Mouse (Mus musculus) erythroblast, embryonic 14.5 days (primary cell): Measurements from ENCODE around the gene Gm10153. TPM values are rescaled to one million over a fixed set of nuclear protein-coding genes. Genes with fewer than 3 reads are reported as not detected.
"Not testable (repeated sequence)": the region's sequence is repeated elsewhere in the genome, so short reads cannot be mapped to it uniquely, and the experiment has no call there.

Source experiments
- H3K27me3 ChIP-seq: 2 replicates; pipeline ENCODE4 v1.6.1; 2012; ENCODE audit warnings: inconsistent platforms; ENCODE audit not compliant: control insufficient read depth
- H3K36me3 ChIP-seq: 2 replicates; pipeline ENCODE4 v1.6.1; 2012; ENCODE audit warnings: mild to moderate bottlenecking, inconsistent platforms; ENCODE audit not compliant: control insufficient read depth
- H3K4me1 ChIP-seq: 2 replicates; pipeline ENCODE4 v1.6.1; 2012; ENCODE audit warnings: inconsistent platforms; ENCODE audit not compliant: control insufficient read depth
- H3K4me3 ChIP-seq: replicated peaks from 2 replicates; pipeline ENCODE3; 2012; ENCODE audit warnings: moderate library complexity, mild to moderate bottlenecking, inconsistent platforms
- H3K9me3 ChIP-seq: 2 replicates; pipeline ENCODE4 v1.6.1; 2012; ENCODE audit warnings: low read length, inconsistent platforms, mixed read lengths; ENCODE audit not compliant: control insufficient read depth
- GATA1 ChIP-seq: IDR thresholded peaks from 2 replicates; pipeline ENCODE4 v1.6.1; 2012; ENCODE audit warnings: low read length, inconsistent platforms, mixed read lengths
- TAL1 ChIP-seq: IDR thresholded peaks from 3 replicates; pipeline ENCODE4 v1.6.1; 2012; ENCODE audit warnings: low read length, inconsistent platforms, mixed read lengths
- polyA plus RNA-seq: library from polyadenylated mRNA; stranded (reverse); fragments of >175 nt; gene quantifications from 2 replicates; pipeline ENCODE4 v1.2.3, GENCODE M21; 2012

Gm10153 gene
- polyA plus RNA-seq, 1 experiment = not detected

DNA sequence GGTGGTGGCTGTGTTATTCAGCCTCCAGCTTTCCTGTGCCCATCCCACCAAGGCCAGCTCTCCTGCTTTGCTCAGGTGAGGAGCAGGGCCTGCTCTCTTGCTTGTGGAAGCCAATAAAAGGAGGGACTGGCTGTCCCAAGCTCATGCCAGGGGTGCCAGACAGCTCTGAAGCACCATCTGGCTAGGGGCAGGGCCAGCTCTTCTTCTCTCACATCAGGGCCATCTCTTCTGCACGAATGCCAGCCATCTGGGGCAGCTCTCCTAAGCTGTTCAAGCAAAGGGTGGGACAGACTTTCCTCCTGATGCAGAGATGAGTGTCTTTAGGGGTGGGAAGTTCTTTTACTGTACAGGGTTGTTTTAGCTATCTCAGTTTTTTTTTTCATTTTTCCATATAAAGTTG, 9.2 kb downstream of the Gm10153 start:
- Histone ChIP-seq H3K27me3 (no peaks in the 10 kb centered on the region), H3K4me1 (no peaks in the 10 kb centered on the region), H3K4me3 (no peak overlapping the region), H3K9me3 (no peaks in the 10 kb centered on the region), H3K36me3 (no peaks in the 10 kb centered on the region)
- TF ChIP-seq TAL1 (no peak), GATA1 (no peak)

GRCm38 (mm10) chr7:142178685-142179084, 11.5 kb downstream of the Gm10153 start:
- no peaks in the 10 kb centered on the region for H3K4me1 ChIP-seq
- no peaks in the 10 kb centered on the region for H3K27me3 ChIP-seq
- H3K9me3 ChIP-seq = no peaks in the 10 kb centered on the region
- no peak for TF ChIP-seq TAL1
- no peaks in the 10 kb centered on the region for H3K36me3 ChIP-seq
- no peak overlapping the region for H3K4me3 ChIP-seq

GRCm38 (mm10) chr7:142175905-142176304, 14.3 kb downstream of the Gm10153 start, which contains the start of gene Krtap5-2:
TSS of gene Krtap5-2 (minus strand) at chr7:142176005.
- H3K4me3 ChIP-seq, H3K27me3 ChIP-seq, H3K36me3 ChIP-seq, H3K4me1 ChIP-seq, H3K9me3 ChIP-seq: not testable (repeated sequence)

GRCm38 (mm10) chr7:142169836-142170235, 20.4 kb downstream of the Gm10153 start:
- Histone ChIP-seq H3K4me1 (no peaks in the 10 kb centered on the region), H3K4me3 (no peak overlapping the region), H3K27me3 (no peaks in the 10 kb centered on the region), H3K36me3 (no peaks in the 10 kb centered on the region), H3K9me3 (no peaks in the 10 kb centered on the region)
- no peak for TF ChIP-seq TAL1
- no peak for TF ChIP-seq GATA1

DNA sequence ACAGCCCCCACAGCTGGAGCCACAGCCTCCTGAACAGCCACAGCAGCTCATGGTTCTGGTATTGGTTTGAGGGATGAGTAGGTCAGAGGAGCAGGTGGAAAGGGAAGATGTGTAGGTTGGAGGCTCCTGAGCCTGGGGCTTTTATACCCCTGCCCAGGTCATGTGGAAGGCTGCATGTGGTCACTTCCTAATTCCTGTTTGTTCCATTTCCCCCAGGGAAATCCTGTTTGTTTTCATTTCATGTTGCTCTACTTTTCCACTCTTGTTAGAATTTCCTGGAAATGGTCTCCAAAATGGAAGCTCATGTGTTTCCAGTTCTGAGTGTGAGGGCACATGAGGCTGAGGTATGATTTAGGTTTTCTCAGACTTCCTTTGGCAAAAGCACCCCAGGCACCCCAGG, 24.6 kb downstream of the Gm10153 start, which contains the start of gene Gm4553:
TSS of gene Gm4553 (minus strand) at position 101 of the 400 bp plus-strand sequence.
- not testable (repeated sequence) for H3K9me3 ChIP-seq, H3K36me3 ChIP-seq, H3K27me3 ChIP-seq, H3K4me1 ChIP-seq, H3K4me3 ChIP-seq

- H3K4me3 ChIP-seq = no peak overlapping the region
- H3K9me3 ChIP-seq = no peaks in the 10 kb centered on the region
- no peak for TF ChIP-seq GATA1
- TF ChIP-seq TAL1 = no peak
- no peaks in the 10 kb centered on the region for H3K4me1 ChIP-seq
- H3K36me3 ChIP-seq = no peaks in the 10 kb centered on the region
- no peaks in the 10 kb centered on the region for H3K27me3 ChIP-seq
Measured at GRCm38 (mm10) chr7:142159366-142159765, 30.8 kb downstream of the Gm10153 start.

DNA sequence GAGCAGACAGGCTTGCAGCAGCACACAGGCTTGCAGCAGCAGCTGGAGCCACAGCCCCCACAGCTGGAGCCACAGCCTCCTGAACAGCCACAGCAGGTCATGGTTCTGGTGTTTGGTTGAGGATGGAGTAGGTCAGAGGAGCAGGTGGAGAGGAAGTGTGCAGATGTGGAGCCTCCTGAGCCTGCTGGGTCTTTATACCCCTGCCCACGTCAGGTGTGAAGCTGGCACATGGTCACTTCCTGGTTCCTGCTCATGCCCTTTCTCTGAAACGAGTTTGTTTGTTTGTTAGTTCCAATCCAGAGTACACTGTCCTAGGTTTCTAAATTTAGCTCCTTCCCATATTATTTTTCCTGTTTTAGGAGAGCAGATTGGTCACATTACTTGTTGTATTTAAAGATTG, 33.2 kb downstream of the Gm10153 start, which contains the start of gene Gm29735:
TSS of gene Gm29735 (minus strand) at position 101 of the 400 bp plus-strand sequence.
- H3K4me1 ChIP-seq, H3K9me3 ChIP-seq, H3K4me3 ChIP-seq, H3K27me3 ChIP-seq, H3K36me3 ChIP-seq: not testable (repeated sequence)

GRCm38 (mm10) chr7:142155308-142155707, 34.9 kb downstream of the Gm10153 start:
- Histone ChIP-seq H3K4me1 (no peaks in the 10 kb centered on the region), H3K9me3 (no peaks in the 10 kb centered on the region), H3K36me3 (no peaks in the 10 kb centered on the region), H3K4me3 (no peak overlapping the region), H3K27me3 (no peaks in the 10 kb centered on the region)
- TF ChIP-seq GATA1 = no peak
- no peak for TF ChIP-seq TAL1

- Histone ChIP-seq H3K36me3 (no peaks in the 10 kb centered on the region), H3K4me3 (no peak overlapping the region), H3K9me3 (no peaks in the 10 kb centered on the region), H3K27me3 (no peaks in the 10 kb centered on the region), H3K4me1 (no peaks in the 10 kb centered on the region)
- TF ChIP-seq TAL1 (no peak), GATA1 (no peak)
Measured at GRCm38 (mm10) chr7:142152191-142152590, 38.0 kb downstream of the Gm10153 start.

DNA sequence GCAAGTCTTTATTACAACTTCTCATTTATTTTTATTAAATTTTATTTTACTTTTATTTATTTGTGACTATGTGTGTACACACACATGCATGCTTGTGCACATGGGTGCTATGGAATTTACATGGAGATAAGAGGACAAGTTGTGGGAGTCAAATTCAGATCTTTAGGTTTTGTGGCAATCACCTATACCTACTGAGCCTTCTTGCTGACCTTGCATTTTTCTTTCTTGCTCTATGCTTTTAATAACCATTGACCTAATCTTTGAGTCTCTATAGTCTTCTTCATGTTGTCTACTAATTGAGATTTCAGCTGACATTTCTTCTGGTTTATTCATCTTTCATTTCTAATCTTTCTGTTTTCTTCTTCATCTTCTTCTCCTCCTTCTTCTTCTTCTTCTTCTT, 41.6 kb downstream of the Gm10153 start:
- Histone ChIP-seq H3K4me3 (no peak overlapping the region), H3K27me3 (no peaks in the 10 kb centered on the region), H3K9me3 (no peaks in the 10 kb centered on the region), H3K4me1 (no peaks in the 10 kb centered on the region), H3K36me3 (no peaks in the 10 kb centered on the region)
- TF ChIP-seq TAL1 (no peak), GATA1 (no peak)
